Mouse (Mus musculus) lung, postnatal 36 days (tissue): ENCODE data around the gene Mgp.

Experiments
- DNase-seq: peaks from one replicate; pipeline ENCODE4 v3.0.0; 2022; ENCODE audit warnings: mixed read lengths

Mgp gene

GRCm38 (mm10) chr6:136875670-136876069, at the start of gene Mgp:
Mgp (minus strand) TSS chr6:136875823.
- DNase-seq, result peak; percentile 63

- DNase-seq, result no peak
Measured at GRCm38 (mm10) chr6:136925049-136925448, 49.4 kb upstream of the Mgp start.

GRCm38 (mm10) chr6:136923532-136923931, 47.9 kb upstream of the Mgp start, which contains the start of gene Pde6h:
Pde6h (plus strand) TSS chr6:136923832.
- no peak for DNase-seq

- no peak for DNase-seq
Measured at GRCm38 (mm10) chr6:136922871-136923270, 47.2 kb upstream of the Mgp start.

GRCm38 (mm10) chr6:136922080-136922479, 46.5 kb upstream of the Mgp start, which contains the start of gene Erp27:
Erp27 (minus strand) TSS chr6:136922180.
- no peak for DNase-seq

- no peak for DNase-seq
Measured at GRCm38 (mm10) chr6:136921601-136922000, 46.0 kb upstream of the Mgp start.

GRCm38 (mm10) chr6:136920320-136921257, 45.0 kb upstream of the Mgp start:
- DNase-seq, result peak; percentile 91

GRCm38 (mm10) chr6:136917885-136918284, 42.3 kb upstream of the Mgp start:
- no peak for DNase-seq

GRCm38 (mm10) chr6:136915721-136916395, 40.2 kb upstream of the Mgp start:
- no peak for DNase-seq

- DNase-seq, result no peak
Measured at GRCm38 (mm10) chr6:136914234-136914633, 38.6 kb upstream of the Mgp start.

- peak; percentile 56 for DNase-seq
Measured at GRCm38 (mm10) chr6:136913384-136914126, 37.9 kb upstream of the Mgp start.

- no peak for DNase-seq
Measured at GRCm38 (mm10) chr6:136912751-136913265, 37.2 kb upstream of the Mgp start.

- peak; percentile 59 for DNase-seq
Measured at GRCm38 (mm10) chr6:136910247-136910890, 34.7 kb upstream of the Mgp start.

GRCm38 (mm10) chr6:136906937-136907293, 31.3 kb upstream of the Mgp start:
- peak; percentile 76 for DNase-seq

GRCm38 (mm10) chr6:136906283-136906936, 30.8 kb upstream of the Mgp start:
- DNase-seq, result peak; percentile 19

GRCm38 (mm10) chr6:136903885-136904470, 28.4 kb upstream of the Mgp start:
- no peak for DNase-seq

GRCm38 (mm10) chr6:136902527-136902926, 26.9 kb upstream of the Mgp start:
- no peak for DNase-seq

- no peak for DNase-seq
Measured at GRCm38 (mm10) chr6:136901010-136901409, 25.4 kb upstream of the Mgp start.

- DNase-seq, result no peak
Measured at GRCm38 (mm10) chr6:136900369-136901009, 24.9 kb upstream of the Mgp start.

GRCm38 (mm10) chr6:136898954-136899353, 23.3 kb upstream of the Mgp start:
- DNase-seq, result no peak

- DNase-seq, result peak; percentile 81
Measured at GRCm38 (mm10) chr6:136898222-136898621, 22.6 kb upstream of the Mgp start.
